Mouse (Mus musculus) retina, postnatal 7 days (tissue): ENCODE results near the gene Setd3.

ENCODE experiments used
- DNase-seq: peaks from one replicate; pipeline ENCODE4 v3.0.0-alpha.2; 2012; ENCODE audit warnings: low read depth, low spot score

Setd3 gene

GRCm38 (mm10) chr12:108072907-108073306 lies 106.2 kb downstream of the Setd3 start:
- no peak for DNase-seq

- no peak for DNase-seq
These were observed 108.1 kb downstream of the Setd3 start for GRCm38 (mm10) chr12:108070685-108071662.

GRCm38 (mm10) chr12:108069504-108069903 lies 109.6 kb downstream of the Setd3 start:
- no peak for DNase-seq

GRCm38 (mm10) chr12:108067811-108068375 lies 111.2 kb downstream of the Setd3 start:
- no peak for DNase-seq

GRCm38 (mm10) chr12:108067231-108067630 lies 111.9 kb downstream of the Setd3 start:
- no peak for DNase-seq

GRCm38 (mm10) chr12:108064396-108064998 lies 114.6 kb downstream of the Setd3 start:
- no peak for DNase-seq

- DNase-seq = no peak
These were observed 115.1 kb downstream of the Setd3 start for GRCm38 (mm10) chr12:108063986-108064385.

- no peak for DNase-seq
These were observed 117.0 kb downstream of the Setd3 start for GRCm38 (mm10) chr12:108062137-108062536.

GRCm38 (mm10) chr12:108061661-108062060 lies 117.5 kb downstream of the Setd3 start:
- no peak for DNase-seq
